Mouse (Mus musculus): ENCODE results near the gene Zfp709. TPM values are rescaled to one million over a fixed set of nuclear protein-coding genes. Genes with fewer than 3 reads are reported as not detected.

Gene Zfp709
- polyA plus RNA-seq, 1 experiment from 2014 or later = 0.99 TPM

DNA sequence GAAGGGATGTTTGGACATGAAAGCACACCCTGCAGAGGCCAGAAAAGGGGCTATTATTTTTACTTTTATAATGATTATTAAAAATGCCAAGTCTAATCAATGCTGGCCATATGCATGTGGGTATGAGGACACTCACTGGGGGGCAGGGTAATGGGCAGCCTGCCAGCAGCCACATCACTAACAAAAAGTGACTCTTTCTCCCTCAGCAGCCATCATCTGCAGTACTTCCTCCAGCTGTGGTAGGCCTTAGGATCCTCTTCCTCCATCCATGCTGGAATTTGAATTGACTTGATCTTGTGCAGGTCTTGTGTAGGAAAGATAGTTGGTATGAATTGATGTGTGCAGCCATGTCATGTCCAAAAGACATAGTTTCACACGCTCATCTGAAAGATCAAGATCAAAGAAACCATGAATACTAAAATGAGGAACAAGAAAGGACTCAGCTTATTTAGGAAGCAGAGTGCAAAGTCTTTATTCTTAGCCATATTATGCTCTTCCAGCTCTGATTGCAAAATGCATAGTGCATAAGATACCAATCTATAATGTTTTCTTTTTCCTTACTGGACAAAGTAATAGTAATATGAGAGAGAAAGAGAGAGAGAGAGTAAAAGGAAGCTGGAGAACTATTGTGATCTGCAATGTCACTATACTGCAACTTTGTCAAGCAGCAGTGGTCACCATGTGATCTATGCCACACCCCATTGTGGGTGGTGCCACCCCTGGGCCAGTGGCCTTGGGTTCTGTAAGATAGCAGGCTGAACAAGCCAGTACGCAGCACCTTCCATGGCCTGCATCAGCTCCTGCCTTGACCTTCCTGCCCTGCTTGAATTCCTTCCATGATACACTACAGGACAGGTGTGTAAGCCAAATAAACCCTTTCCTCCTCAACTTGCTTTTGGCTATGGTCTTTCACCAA lies 58.7 kb downstream of the Zfp709 start:
- ChIA-PET CTCF (interaction anchor here (0.7 kb wide), 1 partner anchor 18 kb away, joined by 3 read pairs; no protein-coding TSS in a partner anchor), POLR2A (no interaction called here)
- peaks cover 7% of the 10 kb centered on the region for H3K27me3 ChIP-seq
- no peak for DNase-seq (ENCODE audit: low read depth, low spot score)
- ATAC-seq = no peak
- no peak for TF ChIP-seq CTCF (IDR thresholded peaks at IDR 0.05)
- in situ Hi-C loops (cut with MboI; ENCODE audit: low pct_unique_long_range_greater_than_20kb) = no loop called here

DNA sequence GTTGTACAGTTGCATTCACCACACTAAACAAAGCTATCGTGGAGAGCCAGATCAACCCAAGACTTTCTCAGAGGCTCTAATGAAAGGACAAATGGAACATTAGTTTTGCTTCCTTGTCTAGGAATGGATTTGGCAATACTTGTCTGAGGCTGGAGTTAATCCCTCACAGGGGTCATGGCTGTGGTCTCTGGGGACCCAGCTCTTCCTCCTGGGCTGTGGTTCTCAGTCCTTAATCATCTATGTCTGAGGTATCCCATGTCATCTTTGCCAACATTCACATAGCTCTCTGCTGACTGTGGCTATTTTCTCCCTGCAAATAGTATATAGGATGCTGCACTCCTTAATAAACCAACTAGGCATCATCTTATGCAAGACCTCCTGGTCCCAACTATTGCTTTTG lies 60.0 kb downstream of the Zfp709 start:
- ATAC-seq (peak; percentile 59), DNase-seq (ENCODE audit: low read depth, low spot score) (peak; percentile 43)
- TF ChIP-seq CTCF (IDR thresholded peaks at IDR 0.05) = no peak
- in situ Hi-C loops (cut with MboI; ENCODE audit: low pct_unique_long_range_greater_than_20kb) = no loop called here
- H3K27me3 ChIP-seq = peaks cover 19% of the 10 kb centered on the region
- POLR2A ChIA-PET = no interaction called here
- CTCF ChIA-PET = no interaction called here

Other genes with a start within 250 kb of the Zfp709 start
- 2.5 TPM for gene Unc13a, start 210.3 kb upstream of the Zfp709 start, polyA plus RNA-seq (2021)
- 26.7 TPM for gene Jak3, start 205.7 kb upstream of the Zfp709 start, polyA plus RNA-seq (2021)
- 8.8 TPM for gene Insl3, start 192.8 kb upstream of the Zfp709 start, polyA plus RNA-seq (2021)
- 1.4 TPM for gene B3gnt3, start 180.2 kb upstream of the Zfp709 start, polyA plus RNA-seq (2021)
- gene Fcho1, start 156.3 kb upstream of the Zfp709 start, polyA plus RNA-seq (2021) = 5.6 TPM
- gene Zfp882, start 26.6 kb downstream of the Zfp709 start, polyA plus RNA-seq (2021) = 3.0 TPM
- gene Zfp617, start 26.6 kb downstream of the Zfp709 start, polyA plus RNA-seq (2021) = 26.0 TPM
- 13.3 TPM for gene Zfp961, start 69.0 kb downstream of the Zfp709 start, polyA plus RNA-seq (2021)
- not detected for gene Cyp4f18, start 127.6 kb downstream of the Zfp709 start, polyA plus RNA-seq (2021)
- gene Olfr372, start 159.2 kb downstream of the Zfp709 start, polyA plus RNA-seq (2021) = not detected
- gene Olfr373, start 201.2 kb downstream of the Zfp709 start, polyA plus RNA-seq (2021) = 0.01 TPM
- gene Olfr374, start 225.0 kb downstream of the Zfp709 start, polyA plus RNA-seq (2021) = 0.01 TPM

All from Patski (cell line).